Mouse (Mus musculus): Measurements from ENCODE around the gene Rassf7. TPM values are rescaled to one million over a fixed set of nuclear protein-coding genes. Genes with fewer than 3 reads are reported as not detected.

The Rassf7 gene
- 7.3 and 10.7 TPM in 2 replicates for polyA plus RNA-seq (2012)

GRCm38 (mm10) chr7:141215101-141215879, at the start of gene Rassf7:
Gene Rassf7 (plus strand): TSS chr7:141215860.
- Histone ChIP-seq H3K4me3 (replicated peaks) (peak within 1 kb of the TSS; percentile 79), H3K4me1 (ENCODE audit: control insufficient read depth) (peaks cover 99% of the 10 kb centered on the region), H3K9me3 (ENCODE audit: control insufficient read depth, low read length) (no peaks in the 10 kb centered on the region), H3K36me3 (ENCODE audit: control insufficient read depth) (peaks cover 71% of the 10 kb centered on the region), H3K27me3 (ENCODE audit: control insufficient read depth) (no peaks in the 10 kb centered on the region)
- no peak for TF ChIP-seq GATA1 (IDR thresholded peaks at IDR 0.05; ENCODE audit: low read length)
- TF ChIP-seq TAL1 (IDR thresholded peaks at IDR 0.05; ENCODE audit: low read length): no peak

- peaks cover 32% of the 10 kb centered on the region for H3K36me3 ChIP-seq (ENCODE audit: control insufficient read depth)
- peaks cover 74% of the 10 kb centered on the region for H3K4me1 ChIP-seq (ENCODE audit: control insufficient read depth)
- peak overlapping the region; percentile 69 for H3K4me3 ChIP-seq (replicated peaks)
- no peaks in the 10 kb centered on the region for H3K9me3 ChIP-seq (ENCODE audit: control insufficient read depth, low read length)
- no peaks in the 10 kb centered on the region for H3K27me3 ChIP-seq (ENCODE audit: control insufficient read depth)
- TF ChIP-seq TAL1 (IDR thresholded peaks at IDR 0.05; ENCODE audit: low read length) (no peak), GATA1 (IDR thresholded peaks at IDR 0.05; ENCODE audit: low read length) (no peak)
Observed at GRCm38 (mm10) chr7:141167901-141168517, 47.7 kb upstream of the Rassf7 start.

DNA sequence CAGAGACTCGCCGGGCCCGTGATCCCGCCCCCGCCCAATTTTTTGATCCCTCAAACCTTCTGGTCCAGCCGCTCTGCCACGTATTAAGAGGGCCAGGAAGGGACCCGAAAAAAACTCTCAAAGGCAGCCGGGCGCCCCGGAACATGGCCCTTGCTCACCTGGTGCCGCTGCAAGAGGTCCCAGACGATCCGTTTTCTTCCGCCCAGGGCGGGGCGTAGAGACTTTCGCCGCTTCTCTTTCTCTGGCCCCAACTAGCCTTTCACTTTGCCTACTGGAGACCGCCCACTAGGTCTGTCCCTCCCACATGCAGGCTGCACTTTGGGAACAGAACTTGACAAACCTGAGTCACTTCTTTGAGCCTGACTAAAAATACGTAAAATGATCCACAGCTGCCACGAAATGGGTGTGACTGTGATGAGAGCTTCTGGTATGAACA, 47.1 kb upstream of the Rassf7 start:
- peak overlapping the region; percentile 69 for H3K4me3 ChIP-seq (replicated peaks)
- H3K4me1 ChIP-seq (ENCODE audit: control insufficient read depth): peaks cover 80% of the 10 kb centered on the region
- no peak for TF ChIP-seq GATA1 (IDR thresholded peaks at IDR 0.05; ENCODE audit: low read length)
- no peak for TF ChIP-seq TAL1 (IDR thresholded peaks at IDR 0.05; ENCODE audit: low read length)

GRCm38 (mm10) chr7:141169300-141169699, 46.4 kb upstream of the Rassf7 start:
- Histone ChIP-seq H3K4me3 (replicated peaks) (peak overlapping the region; percentile 69), H3K27me3 (ENCODE audit: control insufficient read depth) (no peaks in the 10 kb centered on the region), H3K9me3 (ENCODE audit: control insufficient read depth, low read length) (no peaks in the 10 kb centered on the region), H3K4me1 (ENCODE audit: control insufficient read depth) (peaks cover 78% of the 10 kb centered on the region), H3K36me3 (ENCODE audit: control insufficient read depth) (peaks cover 19% of the 10 kb centered on the region)
- no peak for TF ChIP-seq TAL1 (IDR thresholded peaks at IDR 0.05; ENCODE audit: low read length)

More for the DNA sequence above, 47.1 kb upstream of the Rassf7 start:
- no peaks in the 10 kb centered on the region for H3K27me3 ChIP-seq (ENCODE audit: control insufficient read depth)
- H3K9me3 ChIP-seq (ENCODE audit: control insufficient read depth, low read length): no peaks in the 10 kb centered on the region
- peaks cover 26% of the 10 kb centered on the region for H3K36me3 ChIP-seq (ENCODE audit: control insufficient read depth)

DNA sequence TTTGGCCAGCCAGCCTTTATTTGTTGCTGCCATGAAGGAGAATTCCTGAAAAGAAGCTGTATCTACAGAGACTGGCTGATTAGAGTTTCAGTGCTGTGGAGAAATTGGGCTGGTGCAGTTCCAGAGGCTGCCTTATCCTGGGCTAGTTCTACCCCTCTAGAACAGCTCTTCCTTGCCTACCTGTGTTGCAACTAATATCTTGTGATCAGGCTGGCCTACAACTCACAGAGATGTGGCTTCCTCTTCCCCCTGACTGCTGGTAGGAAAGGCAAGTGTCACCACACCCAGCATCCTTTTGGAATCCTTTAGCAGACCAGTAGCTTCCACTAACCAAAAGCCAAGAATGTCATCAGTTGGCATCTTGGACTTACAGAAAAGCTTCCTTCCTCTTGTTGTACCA, 45.8 kb upstream of the Rassf7 start:
- no peaks in the 10 kb centered on the region for H3K27me3 ChIP-seq (ENCODE audit: control insufficient read depth)
- peaks cover 13% of the 10 kb centered on the region for H3K36me3 ChIP-seq (ENCODE audit: control insufficient read depth)
- no peaks in the 10 kb centered on the region for H3K9me3 ChIP-seq (ENCODE audit: control insufficient read depth, low read length)
- H3K4me1 ChIP-seq (ENCODE audit: control insufficient read depth): peaks cover 73% of the 10 kb centered on the region
- no peak overlapping the region for H3K4me3 ChIP-seq (replicated peaks)
- TF ChIP-seq GATA1 (IDR thresholded peaks at IDR 0.05; ENCODE audit: low read length): no peak
- no peak for TF ChIP-seq TAL1 (IDR thresholded peaks at IDR 0.05; ENCODE audit: low read length)

- no peaks in the 10 kb centered on the region for H3K27me3 ChIP-seq (ENCODE audit: control insufficient read depth)
- H3K9me3 ChIP-seq (ENCODE audit: control insufficient read depth, low read length): no peaks in the 10 kb centered on the region
- H3K4me1 ChIP-seq (ENCODE audit: control insufficient read depth): peaks cover 71% of the 10 kb centered on the region
- no peak for TF ChIP-seq TAL1 (IDR thresholded peaks at IDR 0.05; ENCODE audit: low read length)
- TF ChIP-seq GATA1 (IDR thresholded peaks at IDR 0.05; ENCODE audit: low read length): no peak
- H3K36me3 ChIP-seq (ENCODE audit: control insufficient read depth): no peaks in the 10 kb centered on the region
- peak within 1 kb of the TSS; percentile 77 for H3K4me3 ChIP-seq (replicated peaks)
Observed at GRCm38 (mm10) chr7:141172116-141173006, 43.3 kb upstream of the Rassf7 start, which contains the start of gene Rnh1. Gene Rnh1 (minus strand): TSS chr7:141172857.

GRCm38 (mm10) chr7:141173323-141173850, 42.3 kb upstream of the Rassf7 start:
- Histone ChIP-seq H3K36me3 (ENCODE audit: control insufficient read depth) (no peaks in the 10 kb centered on the region), H3K4me3 (replicated peaks) (peak overlapping the region; percentile 77), H3K9me3 (ENCODE audit: control insufficient read depth, low read length) (peaks cover 2% of the 10 kb centered on the region; the same call in 1 of the 2 replicates), H3K4me1 (ENCODE audit: control insufficient read depth) (peaks cover 61% of the 10 kb centered on the region), H3K27me3 (ENCODE audit: control insufficient read depth) (peaks cover 5% of the 10 kb centered on the region)
- TF ChIP-seq GATA1 (IDR thresholded peaks at IDR 0.05; ENCODE audit: low read length): no peak
- TF ChIP-seq TAL1 (IDR thresholded peaks at IDR 0.05; ENCODE audit: low read length): no peak

- Histone ChIP-seq H3K27me3 (ENCODE audit: control insufficient read depth) (peaks cover 5% of the 10 kb centered on the region), H3K4me1 (ENCODE audit: control insufficient read depth) (peaks cover 44% of the 10 kb centered on the region)
Observed at GRCm38 (mm10) chr7:141175068-141175467, 40.6 kb upstream of the Rassf7 start.

More at GRCm38 (mm10) chr7:141175068-141175467, 40.6 kb upstream of the Rassf7 start:
- H3K9me3 ChIP-seq (ENCODE audit: control insufficient read depth, low read length): peaks cover 2% of the 10 kb centered on the region; the same call in 1 of the 2 replicates
- no peaks in the 10 kb centered on the region for H3K36me3 ChIP-seq (ENCODE audit: control insufficient read depth)
- no peak overlapping the region for H3K4me3 ChIP-seq (replicated peaks)
- no peak for TF ChIP-seq TAL1 (IDR thresholded peaks at IDR 0.05; ENCODE audit: low read length)

All from erythroblast, embryonic 14.5 days (primary cell).